Mouse (Mus musculus) intestine, embryonic 16.5 days (tissue): ENCODE data around the gene Rpl22l1. TPM values are rescaled to one million over a fixed set of nuclear protein-coding genes. Genes with fewer than 3 reads are reported as not detected.
A peak's percentile ranks its signal among the peaks of the same experiment; 100 is the strongest.
"Not testable (repeated sequence)": the region's sequence is repeated elsewhere in the genome, so short reads cannot be mapped to it uniquely, and the experiment has no call there.

ENCODE experiments used
- ATAC-seq: fragments of 200-750 bp; cut with Nextera tagmentation; 2 replicates; pipeline ENCODE4 v1.8.0; 2017; ENCODE audit warnings: moderate TSS enrichment, moderate library complexity
- H3K27ac ChIP-seq: fragments of 300-500 bp; sonication (generic); 2 replicates; pipeline ENCODE4 v1.5.1; 2014; ENCODE audit warnings: mild to moderate bottlenecking, low read length
- H3K27me3 ChIP-seq: fragments of 300-500 bp; sonication (generic); replicated peaks from 2 replicates; pipeline ENCODE4 v1.6.1; 2014; ENCODE audit warnings: low read length, control low read depth, mixed read lengths; ENCODE audit not compliant: control insufficient read depth, insufficient read depth
- H3K36me3 ChIP-seq: fragments of 300-500 bp; sonication (generic); 2 replicates; pipeline ENCODE4 v1.6.1; 2014; ENCODE audit warnings: low read length, control low read depth; ENCODE audit not compliant: control insufficient read depth, insufficient read depth
- H3K4me1 ChIP-seq: fragments of 300-500 bp; sonication (generic); 2 replicates; pipeline ENCODE4 v1.6.1; 2014; ENCODE audit warnings: low read length, control low read depth, mixed read lengths; ENCODE audit not compliant: control insufficient read depth, insufficient read depth
- H3K4me2 ChIP-seq: fragments of 300-500 bp; sonication (generic); 2 replicates; pipeline ENCODE4 v1.6.1; 2014; ENCODE audit warnings: low read depth, low read length, control low read depth
- H3K4me3 ChIP-seq: fragments of 300-500 bp; sonication (generic); 2 replicates; pipeline ENCODE4 v1.5.1; 2014; ENCODE audit warnings: mild to moderate bottlenecking, low read length
- H3K9ac ChIP-seq: fragments of 300-500 bp; sonication (generic); 2 replicates; pipeline ENCODE4 v1.6.1; 2014; ENCODE audit warnings: low read depth, low read length
- H3K9me3 ChIP-seq: fragments of 300-500 bp; sonication (generic); 2 replicates; pipeline ENCODE4 v1.6.1; 2016; ENCODE audit warnings: low read length, control low read depth; ENCODE audit not compliant: control insufficient read depth
- WGBS: fragments of 180-500 bp; shearing (Covaris S2); extraction: QIAGEN DNeasy Blood & Tissue Kit; methylation state at CpG from one replicate; pipeline ENCODE4 v1.1.7; 2014; 5-methylcytosine and 5-hydroxymethylcytosine counted together
- polyA plus RNA-seq: library from polyadenylated mRNA; unstranded; fragments of >200 nt; fragmentation: Nextera tagmentation; extraction: Ambion mirVana; gene quantifications from 2 replicates; pipeline ENCODE4 v1.2.1, GENCODE M21; 2015

Gene Rpl22l1
- polyA plus RNA-seq, result 324 and 343 TPM in 2 replicates

DNA sequence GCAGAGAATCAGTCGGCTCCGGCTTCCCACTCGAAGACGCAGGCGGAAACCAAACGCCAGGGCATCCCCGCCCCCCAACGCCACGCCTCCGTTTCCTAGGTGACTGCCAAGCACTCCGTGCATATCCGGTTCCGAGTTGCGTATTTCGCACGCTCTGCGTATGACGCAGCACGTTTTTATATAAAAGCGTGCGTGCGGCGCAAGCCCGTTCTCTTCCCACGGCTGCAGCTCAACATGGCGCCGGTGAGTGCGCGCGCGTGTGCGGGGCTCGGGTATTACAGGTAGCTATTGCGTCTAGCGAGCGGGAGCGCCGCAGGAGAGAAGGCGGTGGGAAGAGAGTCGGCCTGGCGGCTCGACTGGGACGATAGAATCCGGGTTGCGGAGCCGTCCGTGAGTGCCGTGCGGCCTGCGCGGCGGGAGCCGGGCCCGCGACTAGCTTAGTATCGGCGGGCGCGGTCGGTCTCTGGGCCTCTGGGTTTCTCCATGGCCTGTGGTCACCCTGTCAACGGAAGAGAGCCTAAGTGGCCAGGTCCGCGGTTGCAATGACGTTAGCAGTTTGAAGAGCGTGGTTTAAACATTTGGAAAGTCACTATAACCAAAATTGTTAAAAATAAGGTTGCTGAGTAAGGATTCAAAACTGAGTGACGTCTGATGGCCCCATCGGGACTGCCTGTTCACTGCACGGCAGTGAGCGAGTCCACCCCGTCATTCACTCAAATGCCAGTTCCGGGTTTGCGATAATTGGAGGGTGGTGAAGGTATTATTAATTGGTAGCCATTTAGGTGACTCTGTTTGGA, at the start of gene Rpl22l1:
Gene Rpl22l1 (plus strand): TSS at position 136 of the 797 bp plus-strand sequence.
- Histone ChIP-seq H3K4me3 (peak within 1 kb of the TSS; percentile 83), H3K27ac (peak within 1 kb of the TSS; percentile 82), H3K4me2 (peak within 1 kb of the TSS; percentile 61), H3K27me3 (no peaks in the 10 kb centered on the region), H3K9me3 (no peaks in the 10 kb centered on the region), H3K4me1 (no peaks in the 10 kb centered on the region), H3K9ac (peak within 1 kb of the TSS; percentile 94), H3K36me3 (peaks cover 7% of the 10 kb centered on the region; the same call in 1 of the 2 replicates)
- peak; percentile 99 for ATAC-seq
- under 1% methylated on average over 72 of the region's 72 CpGs for WGBS

DNA sequence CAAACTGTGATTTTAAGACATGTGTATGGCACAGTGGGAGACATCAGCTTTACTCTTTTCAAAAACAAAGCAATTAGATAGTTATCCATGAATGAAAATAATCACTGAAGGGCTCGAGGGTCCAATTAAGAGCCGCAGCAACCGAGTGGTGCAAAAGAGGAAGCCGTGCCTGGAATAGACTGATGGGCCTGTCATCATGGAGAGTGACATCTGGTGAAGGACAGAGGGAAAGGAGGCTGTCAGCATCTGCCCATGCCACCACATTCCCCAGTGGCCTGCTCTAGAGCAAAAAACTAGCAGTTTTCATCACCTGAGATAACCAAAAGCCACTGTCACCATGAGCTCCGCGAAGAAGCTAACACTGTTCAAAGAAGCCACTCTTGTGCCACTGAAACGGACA, 49.8 kb upstream of the Rpl22l1 start:
- no peaks in the 10 kb centered on the region for H3K36me3 ChIP-seq
- no peak overlapping the region for H3K4me3 ChIP-seq
- no peak overlapping the region for H3K27ac ChIP-seq
- H3K4me2 ChIP-seq, result no peak overlapping the region
- H3K27me3 ChIP-seq, result no peaks in the 10 kb centered on the region
- no peak overlapping the region for H3K9ac ChIP-seq
- ATAC-seq, result no peak
- no peaks in the 10 kb centered on the region for H3K4me1 ChIP-seq
- 81% methylated on average over 7 of the region's 7 CpGs for WGBS
- no peaks in the 10 kb centered on the region for H3K9me3 ChIP-seq

DNA sequence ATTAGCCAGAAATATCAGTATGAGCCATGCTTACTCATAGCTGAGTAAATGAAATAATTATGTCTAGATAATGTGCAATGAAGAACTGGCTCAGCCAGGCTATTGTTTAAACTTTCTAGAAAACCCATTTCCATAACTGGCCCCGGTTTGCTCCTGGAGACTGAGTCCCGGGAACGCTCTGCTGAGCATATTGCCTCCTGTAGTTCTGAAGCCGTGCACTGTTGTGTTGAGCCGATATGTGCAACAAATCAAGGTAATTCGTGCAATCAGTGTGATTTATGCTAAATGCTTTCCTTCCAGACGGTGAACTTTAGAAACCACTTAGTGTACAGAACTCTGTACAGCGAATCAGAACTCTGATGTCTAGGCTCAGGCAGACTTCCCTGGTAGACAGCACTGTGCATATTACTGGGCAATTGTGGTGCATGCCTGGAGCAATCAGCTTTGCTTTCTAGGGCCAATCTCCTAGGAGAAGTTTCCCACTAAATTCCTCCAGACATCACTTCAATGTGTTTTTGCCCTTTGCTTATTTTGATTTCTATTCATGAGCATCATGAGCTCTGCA, 43.9 kb upstream of the Rpl22l1 start:
- no peaks in the 10 kb centered on the region for H3K9me3 ChIP-seq
- no peak overlapping the region for H3K4me3 ChIP-seq
- no peaks in the 10 kb centered on the region for H3K27me3 ChIP-seq
- 61% methylated on average over 8 of the region's 8 CpGs for WGBS
- H3K4me2 ChIP-seq, result no peak overlapping the region
- no peaks in the 10 kb centered on the region for H3K36me3 ChIP-seq
- no peak overlapping the region for H3K27ac ChIP-seq
- no peaks in the 10 kb centered on the region for H3K4me1 ChIP-seq
- H3K9ac ChIP-seq, result no peak overlapping the region
- ATAC-seq, result no peak

GRCm38 (mm10) chr3:28766935-28767334, 38.3 kb upstream of the Rpl22l1 start:
- Histone ChIP-seq H3K27me3 (no peaks in the 10 kb centered on the region), H3K4me2 (no peak overlapping the region), H3K36me3 (no peaks in the 10 kb centered on the region), H3K27ac (no peak overlapping the region), H3K9ac (no peak overlapping the region), H3K4me1 (no peaks in the 10 kb centered on the region), H3K4me3 (no peak overlapping the region), H3K9me3 (no peaks in the 10 kb centered on the region)
- WGBS, result 91% methylated on average over 4 of the region's 4 CpGs
- ATAC-seq, result no peak

- ATAC-seq, result no peak
- no peak overlapping the region for H3K4me3 ChIP-seq
- no peaks in the 10 kb centered on the region for H3K4me1 ChIP-seq
- no peak overlapping the region for H3K9ac ChIP-seq
- WGBS, result 65% methylated on average over 3 of the region's 3 CpGs
- H3K27ac ChIP-seq, result no peak overlapping the region
- no peaks in the 10 kb centered on the region for H3K9me3 ChIP-seq
- no peaks in the 10 kb centered on the region for H3K27me3 ChIP-seq
- no peak overlapping the region for H3K4me2 ChIP-seq
- no peaks in the 10 kb centered on the region for H3K36me3 ChIP-seq
Measured at GRCm38 (mm10) chr3:28768222-28768621, 37.0 kb upstream of the Rpl22l1 start.

DNA sequence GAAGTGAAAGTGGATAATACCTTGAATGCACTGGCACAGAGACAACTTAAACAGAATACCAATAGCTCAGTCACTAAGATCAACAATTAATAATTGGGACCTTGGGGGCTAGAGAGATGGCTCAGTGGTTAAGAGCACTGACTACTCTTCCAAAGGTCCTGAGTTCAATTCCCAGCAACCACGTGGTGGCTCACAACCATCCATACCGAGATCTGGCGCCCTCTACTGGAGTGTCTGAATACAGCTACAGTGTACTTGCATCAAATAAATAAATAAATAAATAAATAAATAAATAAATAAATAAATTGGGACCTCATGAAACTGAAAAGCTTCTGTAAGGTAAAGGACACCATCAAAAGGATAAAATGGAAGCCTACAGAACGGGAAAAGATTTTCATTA, 32.3 kb upstream of the Rpl22l1 start:
- WGBS, result 59% methylated on average over 4 of the region's 4 CpGs
- not testable (repeated sequence) for H3K36me3 ChIP-seq, H3K27me3 ChIP-seq, H3K4me3 ChIP-seq, H3K4me2 ChIP-seq, H3K4me1 ChIP-seq, H3K27ac ChIP-seq, H3K9ac ChIP-seq, ATAC-seq, H3K9me3 ChIP-seq

DNA sequence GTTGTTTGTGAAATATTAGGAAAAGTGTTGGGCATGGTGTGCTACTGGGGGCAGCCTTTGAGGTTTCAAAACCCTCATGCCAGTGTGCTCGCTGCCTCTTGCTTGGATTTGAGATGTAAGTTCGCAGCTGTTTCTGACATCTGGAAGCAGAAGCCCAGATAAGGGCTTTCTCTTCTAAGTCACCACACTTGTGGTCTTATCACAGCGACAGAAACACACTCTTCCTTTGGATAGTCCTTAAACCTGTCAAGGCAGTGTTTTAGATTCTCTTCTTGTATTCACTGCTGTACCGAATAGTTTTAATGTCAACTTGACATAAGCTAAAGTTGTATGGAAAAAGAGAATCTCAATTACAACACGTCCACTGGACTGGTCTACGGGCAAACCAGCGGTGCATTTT, 29.9 kb upstream of the Rpl22l1 start:
- no peaks in the 10 kb centered on the region for H3K4me1 ChIP-seq
- no peak overlapping the region for H3K27ac ChIP-seq
- H3K4me3 ChIP-seq, result no peak overlapping the region
- H3K4me2 ChIP-seq, result no peak overlapping the region
- no peaks in the 10 kb centered on the region for H3K36me3 ChIP-seq
- no peaks in the 10 kb centered on the region for H3K27me3 ChIP-seq
- H3K9me3 ChIP-seq, result no peaks in the 10 kb centered on the region
- H3K9ac ChIP-seq, result no peak overlapping the region
- WGBS, result 88% methylated on average over 7 of the region's 7 CpGs
- peak; percentile 56; the same call in 1 of the 2 replicates for ATAC-seq

DNA sequence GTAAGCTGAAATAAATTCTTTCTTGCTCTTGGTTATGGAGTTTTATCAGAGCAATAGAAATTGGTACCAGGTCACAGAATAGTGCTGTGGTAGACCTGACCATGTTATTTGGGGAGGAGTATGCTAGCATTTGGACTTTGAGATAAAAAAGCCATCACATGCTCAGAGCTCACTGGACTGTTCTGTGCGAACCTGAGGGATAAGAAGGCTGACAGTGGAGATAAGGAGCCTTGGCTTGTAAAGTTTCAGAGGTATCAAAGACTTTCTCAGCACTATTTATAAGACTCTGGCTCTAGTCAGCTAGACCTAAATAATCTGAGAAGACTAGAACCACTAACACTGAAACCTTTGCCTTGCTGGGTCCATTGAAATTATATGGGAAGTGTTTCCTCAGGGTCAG, 29.3 kb upstream of the Rpl22l1 start:
- Histone ChIP-seq H3K9me3 (no peaks in the 10 kb centered on the region), H3K4me3 (no peak overlapping the region), H3K4me2 (no peak overlapping the region), H3K27me3 (no peaks in the 10 kb centered on the region), H3K9ac (no peak overlapping the region), H3K4me1 (no peaks in the 10 kb centered on the region), H3K36me3 (no peaks in the 10 kb centered on the region), H3K27ac (no peak overlapping the region)
- peak; percentile 73 for ATAC-seq
- 79% methylated on average over 1 of the region's 1 CpGs for WGBS

DNA sequence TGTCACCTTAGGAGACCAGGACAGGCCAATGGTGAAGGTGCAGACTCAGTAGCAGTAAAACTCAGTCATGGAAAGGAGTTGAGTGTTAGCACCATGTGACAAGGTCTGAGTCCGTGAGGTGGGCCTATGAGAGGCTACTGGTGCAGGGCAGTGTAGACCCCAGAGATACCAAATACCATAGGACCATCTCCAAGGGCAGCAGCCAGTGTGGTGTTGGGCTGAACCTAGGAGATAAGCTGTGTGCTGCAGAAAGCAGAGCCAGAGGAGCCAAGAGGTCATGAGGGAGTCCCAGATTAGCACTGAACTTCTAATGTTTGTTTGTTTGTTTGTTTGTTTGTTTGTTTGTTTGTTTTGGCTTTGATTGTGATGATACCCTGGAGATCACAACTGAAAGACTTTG, 28.7 kb upstream of the Rpl22l1 start:
- Histone ChIP-seq H3K4me2 (no peak overlapping the region), H3K9me3 (no peaks in the 10 kb centered on the region), H3K4me3 (no peak overlapping the region), H3K4me1 (no peaks in the 10 kb centered on the region), H3K9ac (no peak overlapping the region), H3K27ac (no peak overlapping the region), H3K27me3 (no peaks in the 10 kb centered on the region), H3K36me3 (no peaks in the 10 kb centered on the region)
- ATAC-seq, result no peak
- WGBS, result 82% methylated on average over 1 of the region's 1 CpGs
